ENCODE assay signal across 22 mouse cellular contexts in the genomic region with DNA sequence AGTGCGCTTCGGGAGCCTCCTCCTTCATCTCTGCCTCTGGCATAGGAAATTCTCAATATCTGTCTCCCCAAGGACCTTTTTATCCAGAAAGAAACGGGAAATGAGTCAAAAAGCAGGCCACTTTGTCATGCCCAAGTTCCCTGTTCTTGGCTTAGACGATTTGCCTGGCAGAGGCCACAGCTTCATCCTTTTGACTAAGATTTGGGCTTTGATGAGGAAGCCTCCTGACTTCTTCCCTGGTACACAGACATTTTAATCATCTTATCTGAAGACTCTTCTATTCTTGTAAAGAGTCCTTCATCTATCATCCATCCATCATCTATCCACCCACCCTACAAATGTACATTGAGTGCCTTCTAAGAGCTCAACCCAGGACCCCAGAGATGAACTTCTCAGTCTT. TPM values are rescaled to one million over a fixed set of nuclear protein-coding genes. Genes with fewer than 3 reads are reported as not detected.
A peak's percentile ranks its signal among the peaks of the same experiment; 100 is the strongest.
DNase-seq lines count a peak whose midpoint lies in the region; TF ChIP-seq lines count a peak whose summit lies in the region.
"Had no signal": no experiment of that assay in that cellular context is flagged by ENCODE, and none has a peak within 500 bp of the region (broad histone marks: within the 10 kb centered on the region; RNA-seq: fewer than 3 reads in every experiment).

Cd207 (minus strand) TSS at position 101 of the 400 bp plus-strand sequence.

- DNase-seq in liver, adult 2 months (ENCODE audit: extremely low read depth, low read depth, low spot score): peak; percentile 7
- no peak for DNase-seq in liver
- DNase-seq: adrenal gland, adult 2 months; adrenal gland, adult 8-10 months; adrenal gland, postnatal 10 days; adrenal gland, postnatal 14 days; adrenal gland, postnatal 25 days; adrenal gland, postnatal 36 days; B cell, adult 2 months; cerebellum, adult 11 months; cerebellum, adult 11-12 months; cerebellum, adult 18-20 months; cerebellum, adult 2 months had no signal

- no peak within 1 kb of the TSS for H3K4me3 ChIP-seq in liver, adult 2 months (ENCODE audit: insufficient read depth, low read depth, low read length)

- H3K27me3 ChIP-seq in liver, adult 2 months (ENCODE audit: control insufficient read depth, insufficient read depth, low read length): 0 out of 2 replicates have a peak, but pooled peaks cover 3% of the 10 kb centered on the region

- H3K9ac ChIP-seq in liver, adult 2 months (ENCODE audit: low read depth, low read length): no peak within 1 kb of the TSS

- no peaks in the 10 kb centered on the region for H3K79me2 ChIP-seq in liver, adult 2 months (ENCODE audit: control insufficient read depth, insufficient read depth, low read length)

- WGBS in liver, adult 2 months: 55% methylated on average over 4 of the region's 4 CpGs

- H3K4me1 ChIP-seq in liver, adult 2 months (ENCODE audit: control insufficient read depth, insufficient read depth, low read length): no peaks in the 10 kb centered on the region

- no peak for TF ChIP-seq POLR2A in liver, adult 2 months (IDR thresholded peaks at IDR 0.05; ENCODE audit: extremely low read depth, insufficient read depth, low read length)

- H3K27ac ChIP-seq in liver, adult 2 months (replicated peaks; ENCODE audit: insufficient read depth, low read depth, low read length): no peak within 1 kb of the TSS

- H3K36me3 ChIP-seq in liver, adult 2 months (ENCODE audit: control insufficient read depth, insufficient read depth, low read length): no peaks in the 10 kb centered on the region
- H3K36me3 ChIP-seq: G1E had no signal

- TF ChIP-seq CTCF in liver, adult 2 months (IDR thresholded peaks at IDR 0.05; ENCODE audit: low read depth, low read length): no peak

RNA-seq across cellular contexts. Expression of gene Cd207, which starts in this region (rescaled TPM):
- total RNA-seq in liver, adult 2 months (2014; rRNA removed): 3.4 and 3.7 TPM in 2 replicates
- polyA plus RNA-seq in liver, adult 2 months (2012; rRNA removed): 0.93 and 1.1 TPM in 2 replicates
- total RNA-seq: adrenal gland, adult 2 months; adrenal gland, postnatal 25 days; CH12.LX; ES-E14; G1E; MEL had no signal
- polyA plus RNA-seq: activated CD4-positive, CD25-positive, alpha-beta regulatory T cell, adult 4 months; brain, embryonic 14.5 days; C2C12; CD4-positive, CD25-positive, alpha-beta regulatory T cell, adult 4 months; cerebellum, adult 2 months; G1E; Patski had no signal
